Mouse (Mus musculus): ENCODE results near the gene Nek9.

DNA sequence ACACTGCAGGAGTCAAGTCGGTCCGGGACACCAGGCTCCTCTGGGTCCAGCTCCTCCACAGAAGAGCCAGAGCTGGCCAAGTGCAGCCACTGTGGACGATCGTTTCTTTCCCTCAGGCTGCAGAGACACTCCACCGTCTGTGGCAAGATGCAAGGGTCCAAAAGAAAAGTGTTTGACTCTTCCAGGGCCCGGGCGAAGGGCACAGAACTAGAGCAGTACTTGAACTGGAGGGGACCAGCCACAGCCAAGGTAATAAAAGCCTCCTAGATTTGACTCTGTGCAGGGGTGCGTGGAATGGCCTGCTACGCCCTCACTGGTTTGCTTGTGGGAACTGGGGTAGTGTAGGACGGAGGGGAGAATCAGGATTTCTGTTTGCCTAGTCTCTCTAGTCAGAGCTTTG lies 48.5 kb downstream of the Nek9 start:
- TF ChIP-seq CTCF (IDR thresholded peaks at IDR 0.05; ENCODE audit: low read depth) (no peak), EP300 (IDR thresholded peaks at IDR 0.05; ENCODE audit: low read depth) (no peak)
